Mouse (Mus musculus) urinary bladder, postnatal 25 days (tissue): ENCODE data around the gene Nfkb2.

Source experiments
- DNase-seq: peaks from one replicate; pipeline ENCODE4 v3.0.0; 2022; ENCODE audit warnings: low spot score

The Nfkb2 gene

GRCm38 (mm10) chr19:46304216-46304841, at the start of gene Nfkb2:
Nfkb2 (plus strand) TSS chr19:46304320.
- peak; percentile 87 for DNase-seq

GRCm38 (mm10) chr19:46264762-46265161, 39.4 kb upstream of the Nfkb2 start:
- no peak for DNase-seq

- DNase-seq = no peak
Observed at GRCm38 (mm10) chr19:46275307-46275706, 28.8 kb upstream of the Nfkb2 start.

GRCm38 (mm10) chr19:46282081-46282849, 21.9 kb upstream of the Nfkb2 start:
- no peak for DNase-seq

GRCm38 (mm10) chr19:46284686-46285085, 19.4 kb upstream of the Nfkb2 start:
- DNase-seq = no peak

GRCm38 (mm10) chr19:46285631-46286030, 18.5 kb upstream of the Nfkb2 start:
- no peak for DNase-seq

- DNase-seq = no peak
Observed at GRCm38 (mm10) chr19:46286047-46286446, 18.1 kb upstream of the Nfkb2 start.

DNA sequence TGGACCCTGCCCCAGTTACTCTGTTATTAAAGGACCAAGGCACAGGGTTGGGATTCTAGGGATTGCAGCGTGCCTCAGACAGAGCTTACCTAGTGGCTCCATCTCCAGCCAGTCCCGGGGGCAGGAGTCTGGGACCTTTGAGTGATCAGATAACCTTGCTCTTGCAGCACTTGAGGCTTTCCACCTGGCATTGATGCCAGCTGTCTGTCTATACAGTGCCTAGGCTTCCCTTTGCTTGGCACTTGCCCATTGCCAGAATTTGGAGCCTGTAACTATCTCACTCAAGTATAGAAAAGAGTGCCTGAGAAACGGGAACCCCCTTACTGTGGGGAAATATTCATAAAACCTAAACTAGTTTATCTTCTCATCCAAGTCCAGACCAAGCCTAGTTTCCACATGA, 17.2 kb upstream of the Nfkb2 start:
- DNase-seq = no peak

DNA sequence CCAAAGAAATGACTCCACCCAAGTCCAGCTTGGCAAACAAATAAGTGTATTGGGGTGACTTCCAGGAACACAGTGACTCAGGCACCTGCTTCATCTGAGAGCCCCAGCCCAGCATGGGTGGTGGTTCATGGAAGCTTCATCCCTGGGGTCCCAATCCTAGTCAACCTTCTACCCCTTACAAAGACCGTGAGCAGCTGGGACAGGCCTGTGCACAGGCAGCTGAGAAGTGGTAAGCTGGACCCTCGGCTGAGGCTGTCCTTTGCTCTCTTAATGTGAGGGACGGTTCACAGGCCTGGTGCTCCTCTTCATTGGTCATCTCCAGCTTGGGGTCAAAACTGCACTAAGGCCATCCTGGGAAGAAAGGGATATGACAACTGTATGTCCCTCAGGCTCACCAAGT, 16.6 kb upstream of the Nfkb2 start:
- no peak for DNase-seq

GRCm38 (mm10) chr19:46290535-46291105, 13.5 kb upstream of the Nfkb2 start:
- no peak for DNase-seq

DNA sequence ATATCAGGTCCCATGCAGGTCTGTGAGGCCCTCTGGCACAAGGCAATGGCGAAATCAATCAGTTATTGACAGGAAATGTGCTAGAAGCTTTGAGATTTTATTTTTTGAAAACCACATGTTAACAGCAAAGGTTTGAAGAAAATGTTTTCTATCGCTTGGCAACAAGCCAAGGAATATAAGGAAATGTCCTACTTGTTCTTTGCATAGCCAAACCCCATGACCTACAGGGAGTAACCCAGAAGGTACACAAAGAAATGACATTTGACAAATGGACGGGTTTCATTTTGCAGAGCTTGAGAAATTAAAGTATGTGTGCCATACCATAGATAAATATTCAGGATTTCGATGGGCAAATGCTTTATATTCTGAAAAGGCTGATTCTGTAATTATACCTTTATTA, 7.2 kb upstream of the Nfkb2 start:
- no peak for DNase-seq

DNA sequence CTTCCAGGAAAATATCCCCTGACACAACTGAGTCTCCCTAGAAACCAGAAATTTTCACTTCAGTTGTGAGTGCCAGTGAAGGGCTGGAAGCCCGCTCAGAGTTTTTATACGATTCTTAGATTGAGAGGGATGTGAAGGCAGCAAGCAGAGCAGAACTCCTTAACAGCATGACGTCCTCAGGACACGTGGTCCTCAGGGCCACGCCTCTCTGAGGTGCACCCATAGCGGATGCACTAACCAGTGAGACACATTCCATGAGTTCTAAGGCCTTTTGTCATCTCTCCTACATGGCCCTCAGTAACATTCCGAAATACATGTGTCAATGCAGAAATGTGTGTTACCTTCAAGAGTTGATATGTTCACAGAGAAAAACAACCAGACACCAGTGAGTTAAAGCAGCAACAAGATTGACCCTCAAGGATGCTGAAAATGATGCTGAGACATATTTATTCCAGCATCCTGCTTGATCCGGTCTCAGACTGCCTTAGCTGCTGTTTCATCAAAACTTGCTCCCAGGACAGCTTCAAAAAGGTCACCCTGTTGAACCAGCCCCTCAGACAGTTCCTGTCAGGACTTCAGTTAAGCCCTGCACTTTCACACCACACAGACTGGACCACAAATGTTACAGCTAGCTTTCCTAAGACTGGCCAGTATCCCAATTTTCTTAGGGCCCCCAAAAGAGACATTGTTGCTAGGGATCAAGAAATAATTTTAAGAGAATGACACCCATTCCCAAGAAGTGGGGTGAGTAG, 3.6 kb upstream of the Nfkb2 start:
- no peak for DNase-seq

DNA sequence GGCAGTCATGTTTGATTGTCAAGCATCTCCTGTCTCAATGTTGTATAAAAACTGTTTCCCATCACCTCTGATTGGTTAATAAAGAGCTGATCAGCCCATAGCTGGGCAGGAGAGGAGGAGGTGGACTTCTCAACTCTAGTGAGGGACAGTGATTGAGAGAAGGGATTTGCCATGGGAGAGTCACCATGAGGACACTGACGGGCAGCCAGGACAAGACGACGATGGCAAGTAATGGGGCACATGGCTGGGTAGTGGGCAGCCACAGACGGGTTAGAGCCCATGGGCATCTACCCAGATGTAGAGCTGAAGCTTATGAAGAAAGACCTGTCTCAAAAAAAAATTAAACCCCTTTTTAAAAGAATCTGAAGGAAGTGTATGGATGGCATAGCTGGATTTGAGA, 1.6 kb upstream of the Nfkb2 start:
- DNase-seq = no peak

- DNase-seq = no peak
Observed at GRCm38 (mm10) chr19:46303251-46304215, 587 bp upstream of the Nfkb2 start.

GRCm38 (mm10) chr19:46304908-46305333, 801 bp downstream of the Nfkb2 start:
- DNase-seq = no peak

DNA sequence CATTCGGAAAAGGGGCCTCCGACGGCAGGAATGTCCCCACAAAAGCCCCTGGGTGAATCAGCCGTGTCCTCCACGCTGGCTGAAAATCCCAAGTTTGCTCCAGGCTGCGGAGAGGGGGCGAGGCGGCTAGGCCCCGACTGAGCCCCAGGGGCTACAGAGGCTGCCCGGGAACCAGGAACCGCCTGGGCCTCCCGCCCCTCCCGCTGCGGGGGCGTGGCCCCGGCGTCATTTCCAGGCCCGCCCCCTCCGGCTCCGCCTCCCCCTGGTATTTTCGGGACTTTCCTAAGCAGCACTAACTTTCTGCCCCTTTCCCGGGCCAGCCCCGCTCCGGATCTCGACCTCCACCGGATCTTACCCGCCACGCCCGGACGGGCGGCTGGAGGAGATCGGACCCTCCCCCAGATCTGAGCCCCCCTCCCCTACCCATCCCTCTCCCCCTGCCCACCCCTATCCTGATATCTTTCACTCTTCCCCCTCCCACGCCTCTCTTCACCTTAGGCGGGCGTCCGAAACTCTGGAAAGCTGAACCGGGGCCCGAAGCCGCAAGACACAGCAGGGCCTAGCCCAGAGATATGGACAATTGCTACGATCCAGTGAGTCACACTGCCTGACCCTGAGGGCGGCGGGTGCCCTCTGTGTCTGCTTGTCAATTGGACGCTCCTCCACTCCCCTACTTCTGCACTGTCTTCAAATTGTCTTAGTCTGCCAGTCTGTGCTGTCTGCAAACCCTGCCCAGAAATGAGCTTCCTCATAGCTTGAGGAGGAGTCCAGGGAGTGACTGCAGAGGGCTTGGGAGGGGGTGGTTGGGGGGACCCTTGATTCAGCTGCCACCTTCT, 1.5 kb downstream of the Nfkb2 start:
- peak; percentile 90 for DNase-seq

GRCm38 (mm10) chr19:46306268-46306610, 2.1 kb downstream of the Nfkb2 start:
- no peak for DNase-seq

- DNase-seq = no peak
Observed at GRCm38 (mm10) chr19:46306751-46307289, 2.7 kb downstream of the Nfkb2 start.

- no peak for DNase-seq
Observed at GRCm38 (mm10) chr19:46307781-46308180, 3.7 kb downstream of the Nfkb2 start.

DNA sequence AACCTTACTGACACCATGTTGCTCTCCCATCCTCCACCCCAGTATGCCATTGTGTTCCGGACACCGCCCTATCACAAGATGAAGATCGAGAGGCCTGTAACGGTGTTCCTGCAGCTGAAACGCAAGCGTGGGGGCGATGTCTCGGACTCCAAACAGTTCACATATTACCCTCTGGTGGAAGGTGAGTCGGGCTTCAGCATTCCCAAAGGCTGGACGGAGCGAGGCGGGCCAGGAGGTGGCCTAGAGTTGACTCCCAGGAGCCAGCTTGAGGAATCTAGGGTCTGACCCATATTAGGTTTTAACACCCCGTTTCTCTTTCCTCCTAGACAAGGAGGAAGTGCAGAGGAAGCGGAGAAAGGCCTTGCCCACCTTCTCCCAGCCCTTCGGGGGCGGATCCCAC, 4.2 kb downstream of the Nfkb2 start:
- no peak for DNase-seq
